Mouse (Mus musculus) spleen, adult 2 months (tissue): Measurements from ENCODE around the gene Smim24.

Experiments
- CTCF ChIP-seq: fragments of 200-500 bp; IDR thresholded peaks from 2 replicates; pipeline ENCODE4 v1.5.1; 2011; ENCODE audit warnings: mild to moderate bottlenecking, inconsistent platforms; ENCODE audit not compliant: insufficient read depth, insufficient read length, insufficient replicate concordance; ENCODE audit errors: extremely low read depth
- POLR2A ChIP-seq: fragments of 200-500 bp; IDR thresholded peaks from 2 replicates; pipeline ENCODE4 v1.6.1; 2011; ENCODE audit warnings: low read depth, low read length, inconsistent platforms

- TF ChIP-seq CTCF (no peak), POLR2A (no peak; the same call in 1 of the 2 replicates)
Measured at GRCm38 (mm10) chr10:81429605-81430061, 36.8 kb downstream of the Smim24 start.
